Mouse (Mus musculus) hindbrain, embryonic 16.5 days (tissue): ENCODE data around the gene Adtrp. TPM values are rescaled to one million over a fixed set of nuclear protein-coding genes. Genes with fewer than 3 reads are reported as not detected.

Experiments
- ATAC-seq: fragments of 200-750 bp; cut with Nextera tagmentation; 2 replicates; pipeline ENCODE4 v1.8.0; 2017; ENCODE audit warnings: moderate TSS enrichment, moderate library complexity
- H3K27ac ChIP-seq: fragments of 300-500 bp; sonication (generic); 2 replicates; pipeline ENCODE4 v1.5.1; 2014; ENCODE audit warnings: low read depth, mild to moderate bottlenecking, control low read depth, low read length, moderate library complexity
- H3K27me3 ChIP-seq: fragments of 300-500 bp; sonication (generic); replicated peaks from 2 replicates; pipeline ENCODE4 v1.6.1; 2014; ENCODE audit warnings: low read length; ENCODE audit not compliant: control insufficient read depth, insufficient read depth
- H3K36me3 ChIP-seq: fragments of 300-500 bp; sonication (generic); 2 replicates; pipeline ENCODE4 v1.6.1; 2014; ENCODE audit warnings: mild to moderate bottlenecking, low read length, moderate library complexity, mixed read lengths; ENCODE audit not compliant: control insufficient read depth, insufficient read depth
- H3K4me1 ChIP-seq: fragments of 300-500 bp; sonication (generic); 2 replicates; pipeline ENCODE4 v1.6.1; 2014; ENCODE audit warnings: low read depth, low read length; ENCODE audit not compliant: control insufficient read depth, insufficient read depth
- H3K4me2 ChIP-seq: fragments of 300-500 bp; sonication (generic); 2 replicates; pipeline ENCODE4 v1.6.1; 2014; ENCODE audit warnings: mild to moderate bottlenecking, low read length, control low read depth, moderate library complexity
- H3K4me3 ChIP-seq: fragments of 300-500 bp; sonication (generic); 2 replicates; pipeline ENCODE4 v1.5.1; 2014; ENCODE audit warnings: mild to moderate bottlenecking, low read length, control low read depth, moderate library complexity
- H3K9ac ChIP-seq: fragments of 300-500 bp; sonication (generic); 2 replicates; pipeline ENCODE4 v1.6.1; 2014; ENCODE audit warnings: low read depth, mild to moderate bottlenecking, control low read depth, low read length, moderate library complexity
- H3K9me3 ChIP-seq: fragments of 300-500 bp; sonication (generic); 2 replicates; pipeline ENCODE4 v1.6.1; 2014; ENCODE audit warnings: mild to moderate bottlenecking, low read length, moderate library complexity; ENCODE audit not compliant: control insufficient read depth
- WGBS: fragments of 180-500 bp; shearing (Covaris S2); extraction: QIAGEN DNeasy Blood & Tissue Kit; methylation state at CpG from one replicate; pipeline ENCODE4 v1.1.7; 2014; 5-methylcytosine and 5-hydroxymethylcytosine counted together
- polyA plus RNA-seq: library from polyadenylated mRNA; unstranded; fragments of >200 nt; fragmentation: Nextera tagmentation; extraction: Ambion mirVana; gene quantifications from 2 replicates; pipeline ENCODE4 v1.2.1, GENCODE M21; 2015

The Adtrp gene
- polyA plus RNA-seq, 1 experiment from 2014 or later: 0.36 TPM

- H3K9ac ChIP-seq: no peak overlapping the region
- no peaks in the 10 kb centered on the region for H3K4me1 ChIP-seq
- H3K36me3 ChIP-seq: no peaks in the 10 kb centered on the region
- 91% methylated on average over 3 of the region's 3 CpGs for WGBS
- H3K27ac ChIP-seq: no peak overlapping the region
- H3K4me3 ChIP-seq: no peak overlapping the region
- no peak overlapping the region for H3K4me2 ChIP-seq
- ATAC-seq: no peak
- no peaks in the 10 kb centered on the region for H3K27me3 ChIP-seq
- no peaks in the 10 kb centered on the region for H3K9me3 ChIP-seq
Measured at GRCm38 (mm10) chr13:41820947-41821346, 26.5 kb downstream of the Adtrp start.

GRCm38 (mm10) chr13:41819918-41820317 lies 27.6 kb downstream of the Adtrp start:
- Histone ChIP-seq H3K27me3 (no peaks in the 10 kb centered on the region), H3K4me2 (no peak overlapping the region), H3K27ac (no peak overlapping the region), H3K9me3 (no peaks in the 10 kb centered on the region), H3K36me3 (no peaks in the 10 kb centered on the region), H3K4me1 (no peaks in the 10 kb centered on the region), H3K9ac (no peak overlapping the region), H3K4me3 (no peak overlapping the region)
- no peak for ATAC-seq
- WGBS: 78% methylated on average over 4 of the region's 4 CpGs

DNA sequence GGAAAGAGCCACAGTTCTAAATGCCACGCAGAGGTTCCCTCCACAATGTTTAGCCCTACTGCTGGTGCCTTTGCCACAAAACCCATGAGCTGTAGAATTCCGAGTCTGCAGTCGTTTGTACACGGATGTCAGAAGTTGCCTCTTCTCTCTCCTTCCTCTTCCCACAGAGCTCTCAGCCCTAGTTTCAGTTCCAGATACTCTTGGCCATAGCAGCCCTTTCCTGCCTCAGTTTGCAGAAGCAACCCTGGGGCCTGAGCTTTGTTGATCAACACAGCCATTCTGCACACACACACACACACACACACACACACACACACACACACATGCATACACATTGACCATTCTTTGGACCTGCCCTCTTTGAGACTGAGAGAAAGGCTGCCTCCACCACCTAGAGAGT lies 28.0 kb downstream of the Adtrp start:
- 97% methylated on average over 4 of the region's 4 CpGs for WGBS
- H3K27ac ChIP-seq: no peak overlapping the region
- H3K4me2 ChIP-seq: no peak overlapping the region
- no peak overlapping the region for H3K9ac ChIP-seq
- no peaks in the 10 kb centered on the region for H3K4me1 ChIP-seq
- H3K27me3 ChIP-seq: no peaks in the 10 kb centered on the region
- no peak overlapping the region for H3K4me3 ChIP-seq
- H3K36me3 ChIP-seq: no peaks in the 10 kb centered on the region
- ATAC-seq: no peak
- no peaks in the 10 kb centered on the region for H3K9me3 ChIP-seq

GRCm38 (mm10) chr13:41817583-41817982 lies 29.9 kb downstream of the Adtrp start:
- Histone ChIP-seq H3K4me1 (no peaks in the 10 kb centered on the region), H3K4me2 (no peak overlapping the region), H3K36me3 (no peaks in the 10 kb centered on the region), H3K9me3 (no peaks in the 10 kb centered on the region), H3K9ac (no peak overlapping the region), H3K4me3 (no peak overlapping the region), H3K27ac (no peak overlapping the region), H3K27me3 (no peaks in the 10 kb centered on the region)
- whole genome bisulfite sequencing: 96% methylated on average over 4 of the region's 4 CpGs
- no peak for ATAC-seq

DNA sequence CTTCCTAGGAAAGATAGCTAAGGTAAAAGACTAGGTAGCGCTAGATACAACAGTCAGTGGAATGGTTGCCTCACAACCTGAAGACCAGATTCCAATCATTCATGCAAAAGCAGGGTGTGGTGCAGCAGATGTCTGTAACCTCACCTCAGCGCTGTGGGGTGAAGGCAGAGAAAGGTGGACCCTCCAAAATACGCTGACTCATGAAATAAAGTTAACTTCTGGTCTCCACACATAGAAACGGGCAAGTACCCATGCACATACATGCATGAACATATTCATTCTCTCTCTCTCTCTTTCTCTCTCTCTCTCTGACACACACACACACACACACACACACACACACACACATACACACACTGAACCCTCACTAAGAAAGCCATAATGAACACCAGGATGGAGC lies 30.8 kb downstream of the Adtrp start:
- no peak overlapping the region for H3K27ac ChIP-seq
- no peak overlapping the region for H3K4me2 ChIP-seq
- 96% methylated on average over 4 of the region's 4 CpGs for WGBS
- no peak for ATAC-seq
- no peaks in the 10 kb centered on the region for H3K27me3 ChIP-seq
- no peak overlapping the region for H3K9ac ChIP-seq
- H3K4me1 ChIP-seq: no peaks in the 10 kb centered on the region
- no peak overlapping the region for H3K4me3 ChIP-seq
- H3K36me3 ChIP-seq: no peaks in the 10 kb centered on the region
- no peaks in the 10 kb centered on the region for H3K9me3 ChIP-seq

- H3K27ac ChIP-seq: no peak overlapping the region
- no peaks in the 10 kb centered on the region for H3K4me1 ChIP-seq
- no peak overlapping the region for H3K9ac ChIP-seq
- 88% methylated on average over 7 of the region's 7 CpGs for WGBS
- H3K27me3 ChIP-seq: no peaks in the 10 kb centered on the region; the same call in 1 of the 2 replicates
- no peak overlapping the region for H3K4me3 ChIP-seq
- no peak overlapping the region for H3K4me2 ChIP-seq
- no peaks in the 10 kb centered on the region for H3K9me3 ChIP-seq
- no peaks in the 10 kb centered on the region for H3K36me3 ChIP-seq
- no peak for ATAC-seq
Measured at GRCm38 (mm10) chr13:41810776-41811175, 36.7 kb downstream of the Adtrp start.

DNA sequence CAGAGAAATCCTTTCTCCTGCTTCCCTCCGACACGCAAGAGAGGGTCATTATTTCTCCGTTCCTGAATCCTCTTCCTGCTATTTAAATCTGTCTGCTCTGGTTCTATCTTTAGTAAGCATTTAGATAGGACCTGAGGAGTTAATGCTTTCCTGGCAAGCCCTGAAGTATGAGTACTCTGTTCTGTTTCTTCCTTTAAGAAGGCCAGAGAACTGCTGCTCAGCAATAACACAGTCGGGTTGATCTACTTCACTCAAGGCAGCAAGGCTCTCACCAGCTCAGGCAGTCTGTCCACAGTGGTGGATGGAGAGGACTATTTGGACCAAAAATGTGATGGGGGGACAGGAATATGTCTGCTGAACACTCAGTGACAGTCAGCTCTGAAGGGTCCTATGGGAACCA lies 39.7 kb downstream of the Adtrp start:
- WGBS: 36% methylated on average over 4 of the region's 4 CpGs
- no peaks in the 10 kb centered on the region for H3K9me3 ChIP-seq
- peak; percentile 55 for ATAC-seq

GRCm38 (mm10) chr13:41807300-41807699 lies 40.2 kb downstream of the Adtrp start:
- no peak overlapping the region for H3K9ac ChIP-seq
- H3K4me2 ChIP-seq: no peak overlapping the region
- no peaks in the 10 kb centered on the region; the same call in 1 of the 2 replicates for H3K27me3 ChIP-seq
- WGBS: 39% methylated on average over 4 of the region's 4 CpGs
- H3K36me3 ChIP-seq: no peaks in the 10 kb centered on the region
- H3K4me1 ChIP-seq: no peaks in the 10 kb centered on the region
- H3K9me3 ChIP-seq: no peaks in the 10 kb centered on the region
- no peak overlapping the region for H3K4me3 ChIP-seq
- ATAC-seq: peak; percentile 86
- peak overlapping the region; percentile 60 for H3K27ac ChIP-seq

More for the DNA sequence above, 39.7 kb downstream of the Adtrp start:
- Histone ChIP-seq H3K4me2 (no peak overlapping the region), H3K27me3 (no peaks in the 10 kb centered on the region; the same call in 1 of the 2 replicates), H3K9ac (no peak overlapping the region), H3K27ac (peak overlapping the region; percentile 60), H3K36me3 (no peaks in the 10 kb centered on the region), H3K4me3 (no peak overlapping the region), H3K4me1 (no peaks in the 10 kb centered on the region)

DNA sequence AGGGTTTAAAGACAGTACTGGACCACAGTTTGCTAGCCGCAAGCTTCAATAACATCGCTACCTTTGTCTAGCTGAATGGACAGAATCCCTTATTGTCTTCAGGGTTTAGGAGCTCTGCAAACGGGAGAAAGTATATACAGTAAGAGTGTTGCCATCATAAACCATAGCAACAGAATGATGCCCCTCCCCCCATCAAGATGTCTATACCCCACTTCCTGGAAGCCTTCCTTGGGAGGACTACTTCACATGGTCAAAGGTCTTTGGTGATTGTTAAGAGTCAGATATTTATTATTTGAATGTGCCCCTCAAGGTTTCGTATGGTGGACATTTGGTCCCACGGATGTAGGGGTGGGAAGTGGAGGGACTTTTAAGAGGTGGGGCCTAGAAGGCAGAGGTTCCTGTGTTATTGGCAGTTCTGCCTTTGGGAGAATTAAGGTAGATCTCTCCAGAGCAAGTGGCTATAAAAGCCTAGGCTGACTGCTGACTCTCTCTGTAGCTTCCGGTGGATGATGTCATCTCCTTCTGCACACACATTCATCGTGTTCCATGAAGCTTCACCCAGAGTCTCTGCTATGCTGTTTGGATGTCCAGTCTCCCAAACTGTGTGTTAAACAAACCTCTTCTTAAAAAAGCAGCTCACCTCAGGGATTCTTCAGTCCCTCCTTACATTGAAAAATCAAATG lies 42.2 kb downstream of the Adtrp start:
- H3K4me1 ChIP-seq: peaks cover 11% of the 10 kb centered on the region
- no peak overlapping the region for H3K4me3 ChIP-seq
- no peak overlapping the region for H3K9ac ChIP-seq
- no peaks in the 10 kb centered on the region for H3K9me3 ChIP-seq
- H3K27ac ChIP-seq: no peak overlapping the region
- H3K4me2 ChIP-seq: no peak overlapping the region
- no peaks in the 10 kb centered on the region; the same call in 1 of the 2 replicates for H3K27me3 ChIP-seq
- no peak for ATAC-seq
- WGBS: 84% methylated on average over 7 of the region's 7 CpGs
- no peaks in the 10 kb centered on the region for H3K36me3 ChIP-seq
